Mouse (Mus musculus): ENCODE measurements around the gene Aoah.

The Aoah gene
- long read RNA-seq, experiment 1, partial matches to known transcripts = 1 of 4 reads
- long read RNA-seq, experiment 1, other reads (novel, unspliced or antisense) = 1 of 4 reads
- long read RNA-seq, experiment 2, partial matches to known transcripts = 0 of 1 reads
- long read RNA-seq, experiment 2, other reads (novel, unspliced or antisense) = 1 of 1 reads

GRCm38 (mm10) chr13:20793901-20794300 lies at the start of gene Aoah:
Aoah (plus strand) TSS chr13:20794113.
- intact Hi-C loops (cut with DNase I) = no loop called here

- intact Hi-C loops (cut with DNase I) = no loop called here
Observed at GRCm38 (mm10) chr13:20754843-20755242, 39.1 kb upstream of the Aoah start.

GRCm38 (mm10) chr13:20783648-20784047 lies 10.3 kb upstream of the Aoah start:
- intact Hi-C loops (cut with DNase I) = no loop called here

GRCm38 (mm10) chr13:20784060-20784459 lies 9.9 kb upstream of the Aoah start:
- intact Hi-C loops (cut with DNase I) = no loop called here

- intact Hi-C loops (cut with DNase I) = no loop called here
Observed at GRCm38 (mm10) chr13:20785960-20786359, 8.0 kb upstream of the Aoah start.

GRCm38 (mm10) chr13:20786825-20787245 lies 7.1 kb upstream of the Aoah start:
- intact Hi-C loops (cut with DNase I) = no loop called here

- intact Hi-C loops (cut with DNase I) = no loop called here
Observed at GRCm38 (mm10) chr13:20787952-20788351, 6.0 kb upstream of the Aoah start.

GRCm38 (mm10) chr13:20796651-20797050 lies 2.7 kb downstream of the Aoah start:
- intact Hi-C loops (cut with DNase I) = no loop called here

- intact Hi-C loops (cut with DNase I) = no loop called here
Observed at GRCm38 (mm10) chr13:20798536-20798935, 4.6 kb downstream of the Aoah start.

GRCm38 (mm10) chr13:20799772-20800171 lies 5.9 kb downstream of the Aoah start:
- intact Hi-C loops (cut with DNase I) = no loop called here

GRCm38 (mm10) chr13:20800569-20800968 lies 6.7 kb downstream of the Aoah start:
- intact Hi-C loops (cut with DNase I) = no loop called here

GRCm38 (mm10) chr13:20811782-20812406 lies 18.0 kb downstream of the Aoah start:
- intact Hi-C loops (cut with DNase I) = no loop called here

- intact Hi-C loops (cut with DNase I) = no loop called here
Observed at GRCm38 (mm10) chr13:20816385-20816784, 22.5 kb downstream of the Aoah start.

- intact Hi-C loops (cut with DNase I) = no loop called here
Observed at GRCm38 (mm10) chr13:20820712-20821328, 26.9 kb downstream of the Aoah start.

GRCm38 (mm10) chr13:20828728-20829127 lies 34.8 kb downstream of the Aoah start:
- intact Hi-C loops (cut with DNase I) = no loop called here

- intact Hi-C loops (cut with DNase I) = no loop called here
Observed at GRCm38 (mm10) chr13:20829181-20829900, 35.4 kb downstream of the Aoah start.

- intact Hi-C loops (cut with DNase I) = no loop called here
Observed at GRCm38 (mm10) chr13:20855893-20856292, 62.0 kb downstream of the Aoah start.

GRCm38 (mm10) chr13:20899372-20899771 lies 105.5 kb downstream of the Aoah start:
- intact Hi-C loops (cut with DNase I) = no loop called here

- intact Hi-C loops (cut with DNase I) = no loop called here
Observed at GRCm38 (mm10) chr13:20900396-20900971, 106.6 kb downstream of the Aoah start.

GRCm38 (mm10) chr13:20900972-20901457 lies 107.1 kb downstream of the Aoah start:
- intact Hi-C loops (cut with DNase I) = no loop called here

GRCm38 (mm10) chr13:20901634-20902135 lies 107.8 kb downstream of the Aoah start:
- intact Hi-C loops (cut with DNase I) = no loop called here

All from adrenal gland (tissue).